In the genomic region with DNA sequence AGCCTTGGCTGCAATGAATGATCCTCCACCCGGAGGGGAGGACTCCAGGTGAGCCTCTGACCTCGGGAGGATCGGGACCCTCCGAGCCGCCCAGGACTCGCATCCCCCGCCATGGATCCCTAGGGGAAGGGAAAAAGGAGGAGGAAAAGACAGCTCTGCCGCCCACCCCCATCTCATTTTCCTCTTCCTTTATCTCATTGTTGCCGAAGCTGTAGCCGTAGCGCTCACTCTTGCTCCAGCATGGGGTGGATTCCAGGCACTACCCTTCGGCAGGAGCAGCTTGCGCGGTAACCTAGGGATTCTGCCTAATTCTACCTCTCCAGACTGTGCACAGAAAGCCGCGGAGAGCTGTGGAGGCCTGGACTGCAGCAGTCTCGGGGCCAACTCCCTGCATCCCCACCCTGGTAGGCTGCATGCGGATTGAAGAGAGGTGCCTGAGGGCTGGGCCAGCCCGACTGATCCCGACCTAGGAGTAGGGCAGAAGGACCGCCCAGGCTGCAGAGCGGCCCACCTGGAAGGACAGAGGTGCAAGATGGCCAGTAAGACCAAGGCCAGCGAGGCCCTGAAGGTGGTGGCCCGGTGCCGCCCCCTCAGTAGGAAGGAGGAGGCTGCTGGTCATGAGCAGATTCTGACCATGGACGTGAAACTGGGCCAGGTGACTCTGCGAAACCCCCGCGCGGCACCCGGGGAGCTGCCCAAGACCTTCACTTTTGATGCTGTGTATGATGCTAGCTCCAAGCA, we compare ENCODE assay signal across 8 mouse cellular contexts. TPM values are rescaled to one million over a fixed set of nuclear protein-coding genes. Genes with fewer than 3 reads are reported as not detected.
A peak's percentile ranks its signal among the peaks of the same experiment; 100 is the strongest.
DNase-seq lines count a peak whose midpoint lies in the region; ATAC-seq and TF ChIP-seq lines count a peak whose summit lies in the region.

No protein-coding gene starts in this region.

- H3K27ac ChIP-seq in limb, embryonic 13.5 days: peak overlapping the region; percentile 81
- peak overlapping the region; percentile 97 for H3K27ac ChIP-seq in neural tube, embryonic 15.5 days (replicated peaks)

- H3K4me3 ChIP-seq in G1E (ENCODE audit: low read depth, low read length): peak overlapping the region; percentile 72
- H3K4me3 ChIP-seq in limb, embryonic 13.5 days: peak overlapping the region; percentile 78
- H3K4me3 ChIP-seq in neural tube, embryonic 15.5 days (replicated peaks): peak overlapping the region; percentile 78

- peak overlapping the region; percentile 91 for H3K4me2 ChIP-seq in limb, embryonic 13.5 days (replicated peaks)
- peak overlapping the region; percentile 84 for H3K4me2 ChIP-seq in neural tube, embryonic 15.5 days

- 0 out of 2 replicates have a peak, but pooled peaks cover 1% of the 10 kb centered on the region for H3K9me3 ChIP-seq in G1E (replicated peaks)
- H3K9me3 ChIP-seq in limb, embryonic 13.5 days: peaks cover 12% of the 10 kb centered on the region
- H3K9me3 ChIP-seq in neural tube, embryonic 15.5 days (replicated peaks): no peaks in the 10 kb centered on the region

- peak overlapping the region; percentile 88 for H3K9ac ChIP-seq in limb, embryonic 13.5 days
- peak overlapping the region; percentile 82 for H3K9ac ChIP-seq in neural tube, embryonic 15.5 days (replicated peaks)

- WGBS in limb, embryonic 13.5 days: 2% methylated on average over 28 of the region's 31 CpGs
- 3% methylated on average over 31 of the region's 31 CpGs for WGBS in neural tube, embryonic 15.5 days

- peaks cover 18% of the 10 kb centered on the region; the same call in 1 of the 2 replicates for H3K27me3 ChIP-seq in G1E (ENCODE audit: insufficient read depth, low read length)
- no peaks in the 10 kb centered on the region for H3K27me3 ChIP-seq in limb, embryonic 13.5 days
- no peaks in the 10 kb centered on the region for H3K27me3 ChIP-seq in neural tube, embryonic 15.5 days (replicated peaks)

- no peak for TF ChIP-seq CTCF in G1E (IDR thresholded peaks at IDR 0.05; ENCODE audit: low read depth, low read length)

- peak; percentile 49 to 59 for DNase-seq in layer of hippocampus, postnatal 10 days (ENCODE audit: low spot score in 2 of 2)
- no peak for DNase-seq in layer of hippocampus, postnatal 36 days
- no peak for DNase-seq in G1E (ENCODE audit: low spot score)
- peak; percentile 65 for DNase-seq in cerebellum, adult 9-10 months
- DNase-seq in left cerebral cortex, adult 8-10 months (ENCODE audit: low spot score in 2 of 2): no peak

- ATAC-seq in G1E (ENCODE audit: extremely low read depth, insufficient number of reproducible peaks, low FRiP score, poor library complexity, severe bottlenecking): 0 out of 2 replicates have a peak, but pooled peaks have one; percentile 6
- peak; percentile 35 for ATAC-seq in granulocyte monocyte progenitor cell, adult 5-6 weeks (replicated peaks; ENCODE audit: poor library complexity, severe bottlenecking)
- peak; percentile 44 for ATAC-seq in limb, embryonic 13.5 days (ENCODE audit: low FRiP score, low read depth)
- ATAC-seq in neural tube, embryonic 15.5 days (ENCODE audit: low FRiP score): peak; percentile 56

- H3K36me3 ChIP-seq in G1E (replicated peaks): no peaks in the 10 kb centered on the region
- H3K36me3 ChIP-seq in limb, embryonic 13.5 days: peaks cover 24% of the 10 kb centered on the region
- H3K36me3 ChIP-seq in neural tube, embryonic 15.5 days: peaks cover 15% of the 10 kb centered on the region

- peaks cover 9% of the 10 kb centered on the region for H3K4me1 ChIP-seq in G1E (ENCODE audit: insufficient read depth, low read depth, low read length)
- H3K4me1 ChIP-seq in limb, embryonic 13.5 days: peaks cover 42% of the 10 kb centered on the region
- peaks cover 54% of the 10 kb centered on the region for H3K4me1 ChIP-seq in neural tube, embryonic 15.5 days

RNA-seq across cellular contexts. Expression of gene Kif3c, which starts 0.7 kb away (rescaled TPM):
- total RNA-seq in layer of hippocampus, postnatal 10 days (2021): 100 to 1,000 TPM; 195 to 196 TPM
- total RNA-seq in layer of hippocampus, postnatal 36 days (2021): 100 to 1,000 TPM; 163 to 168 TPM
- total RNA-seq in G1E (2014; fragmentation: Nextera tagmentation): 0.53 and 0.78 TPM in 2 replicates
- total RNA-seq in G1E (2017): 1.9 and 2.0 TPM in 2 replicates
- 0.46 and 0.55 TPM in 2 replicates for polyA plus RNA-seq in G1E (2012)
- total RNA-seq in granulocyte monocyte progenitor cell, adult 5-6 weeks (2014; fragmentation: Nextera tagmentation): 2.7 and 7.8 TPM in 2 replicates
- total RNA-seq in granulocyte monocyte progenitor cell, adult 5-6 weeks (2017): 3.3 and 4.4 TPM in 2 replicates
- 15.8 and 19.1 TPM in 2 replicates for polyA plus RNA-seq in limb, embryonic 13.5 days (2015; fragmentation: Nextera tagmentation; extraction: Ambion mirVana)
- polyA plus RNA-seq in neural tube, embryonic 15.5 days (2015; fragmentation: Nextera tagmentation; extraction: Ambion mirVana): 64.9 and 74.1 TPM in 2 replicates
- total RNA-seq in left cerebral cortex, adult 8-10 months (2022): 100 to 1,000 TPM; 164 to 176 (median 165) TPM

RNA-seq across cellular contexts. Expression of gene Rab10, which starts 55.9 kb away (rescaled TPM):
- total RNA-seq in layer of hippocampus, postnatal 10 days (2021): 100 to 1,000 TPM; 213 to 233 TPM
- total RNA-seq in layer of hippocampus, postnatal 36 days (2021): 100 to 1,000 TPM; 161 to 164 TPM
- 156 and 170 TPM in 2 replicates for total RNA-seq in G1E (2014; fragmentation: Nextera tagmentation)
- 119 and 131 TPM in 2 replicates for total RNA-seq in G1E (2017)
- 50.0 and 61.9 TPM in 2 replicates for polyA plus RNA-seq in G1E (2012)
- 57.5 and 59.4 TPM in 2 replicates for total RNA-seq in granulocyte monocyte progenitor cell, adult 5-6 weeks (2014; fragmentation: Nextera tagmentation)
- 88.2 and 111 TPM in 2 replicates for total RNA-seq in granulocyte monocyte progenitor cell, adult 5-6 weeks (2017)
- polyA plus RNA-seq in limb, embryonic 13.5 days (2015; fragmentation: Nextera tagmentation; extraction: Ambion mirVana): 78.2 and 80.0 TPM in 2 replicates
- 135 and 148 TPM in 2 replicates for polyA plus RNA-seq in neural tube, embryonic 15.5 days (2015; fragmentation: Nextera tagmentation; extraction: Ambion mirVana)
- 100 to 1,000 TPM; 125 to 138 (median 131) TPM for total RNA-seq in left cerebral cortex, adult 8-10 months (2022)

Comparison
In these comparisons a context has a peak if more than half of its experiments do, and no peak if none do; other contexts are left out.
1. DNase-seq: peak in layer of hippocampus, postnatal 10 days (2 of 2) and cerebellum, adult 9-10 months (single experiment); none in layer of hippocampus, postnatal 36 days (0 of 2), G1E (single experiment) and left cerebral cortex, adult 8-10 months (0 of 2).
2. ATAC-seq: peak in every context shown above with its lines; median percentile 56 in neural tube, embryonic 15.5 days; 44 in limb, embryonic 13.5 days; 35 in granulocyte monocyte progenitor cell, adult 5-6 weeks; 6 in G1E.
3. RNA of gene Kif3c, which starts 0.7 kb away (total RNA-seq): 195 to 196 TPM in layer of hippocampus, postnatal 10 days, 163 to 168 TPM in layer of hippocampus, postnatal 36 days and 164 to 176 TPM in left cerebral cortex, adult 8-10 months; 2.7 to 7.8 TPM in granulocyte monocyte progenitor cell, adult 5-6 weeks and 0.53 to 2.0 TPM in G1E; every median in the first group is over 10 times any median in the second.
4. Peak in every context shown above with its lines, with median percentiles within 50 percentile points of each other: H3K4me3 ChIP-seq.